Mouse (Mus musculus): ENCODE measurements at regions not wholly inside any gene's neighbourhood (a gene's known extent, or its start where the extent isn't known, plus 50 kb on each side); places are given as distances from the start of the nearest gene placed in this dataset.
"Not testable (repeated sequence)": the region's sequence is repeated elsewhere in the genome, so short reads cannot be mapped to it uniquely, and the experiment has no call there.

DNA sequence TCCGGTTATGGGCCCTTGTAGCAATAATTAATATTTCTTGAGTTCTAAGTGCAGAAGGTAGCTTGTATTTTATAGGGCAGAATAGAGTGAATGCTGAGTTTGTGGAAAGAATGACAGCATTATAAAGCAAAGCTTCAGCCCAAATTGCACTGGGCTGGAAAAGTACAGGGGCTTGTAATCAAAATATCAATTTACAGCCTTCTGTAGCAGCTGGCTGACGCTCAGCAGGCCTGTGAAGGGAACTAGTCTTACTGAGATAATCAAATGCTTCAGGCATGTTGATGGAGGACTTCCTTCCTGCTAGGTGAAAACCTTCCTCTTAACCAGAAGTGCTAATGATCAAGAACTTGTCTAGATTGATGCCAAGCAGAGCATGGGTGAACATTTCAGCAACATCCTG is 257.9 kb upstream of the Sdr16c6 start:
- no peak for DNase-seq (ENCODE audit: low spot score in 2 of 2)

DNA sequence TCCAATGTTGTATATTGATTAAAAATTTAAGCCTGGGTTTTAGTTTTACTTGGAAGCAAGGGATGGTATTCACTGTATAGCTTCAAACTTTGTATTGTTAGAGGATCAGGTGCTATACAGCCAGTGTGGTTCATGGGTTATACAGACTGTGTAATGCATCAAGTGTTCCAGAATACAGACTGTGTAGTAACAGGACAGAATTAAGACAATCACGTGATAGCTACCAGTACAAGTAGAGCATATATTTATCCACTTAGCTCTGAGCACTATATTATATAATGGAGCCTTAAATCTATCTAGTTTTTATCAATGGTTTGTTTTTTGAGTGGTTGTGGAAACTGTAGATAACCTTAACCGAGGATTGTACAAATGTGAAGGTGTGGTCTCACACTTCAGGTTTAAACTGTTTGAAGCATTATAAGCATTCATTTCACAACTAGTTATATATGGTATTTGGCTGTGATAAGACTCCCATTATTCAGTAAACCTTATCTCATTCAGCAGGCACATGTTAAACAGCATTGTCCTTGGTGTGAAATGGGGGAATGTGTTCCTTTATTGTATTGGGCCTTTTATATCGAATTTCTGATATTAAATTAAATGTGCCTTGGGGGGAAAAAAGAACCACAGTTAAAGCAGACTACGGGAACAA is 256.3 kb upstream of the Sdr16c6 start:
- DNase-seq (ENCODE audit: low spot score in 2 of 2): no peak

DNA sequence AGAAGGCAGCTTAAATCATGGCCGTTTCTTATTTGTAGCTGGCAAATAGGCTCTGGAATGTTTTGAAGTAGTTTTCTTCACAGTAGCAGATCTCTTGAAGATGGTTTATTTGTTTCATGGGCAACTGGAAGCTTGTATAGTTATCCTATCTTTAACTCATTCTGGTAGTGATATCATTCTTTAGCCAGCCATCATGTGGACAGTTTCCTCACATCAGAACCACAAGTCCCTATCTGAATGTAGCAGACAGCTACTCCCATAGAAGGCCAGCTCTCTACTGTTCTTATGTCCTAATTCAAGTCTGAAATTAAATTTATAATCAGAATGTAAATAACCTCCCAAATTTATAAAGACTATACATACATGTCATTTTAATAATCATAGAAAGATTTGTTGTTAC is 253.8 kb upstream of the Sdr16c6 start:
- no peak for DNase-seq (ENCODE audit: low spot score in 2 of 2)

DNA sequence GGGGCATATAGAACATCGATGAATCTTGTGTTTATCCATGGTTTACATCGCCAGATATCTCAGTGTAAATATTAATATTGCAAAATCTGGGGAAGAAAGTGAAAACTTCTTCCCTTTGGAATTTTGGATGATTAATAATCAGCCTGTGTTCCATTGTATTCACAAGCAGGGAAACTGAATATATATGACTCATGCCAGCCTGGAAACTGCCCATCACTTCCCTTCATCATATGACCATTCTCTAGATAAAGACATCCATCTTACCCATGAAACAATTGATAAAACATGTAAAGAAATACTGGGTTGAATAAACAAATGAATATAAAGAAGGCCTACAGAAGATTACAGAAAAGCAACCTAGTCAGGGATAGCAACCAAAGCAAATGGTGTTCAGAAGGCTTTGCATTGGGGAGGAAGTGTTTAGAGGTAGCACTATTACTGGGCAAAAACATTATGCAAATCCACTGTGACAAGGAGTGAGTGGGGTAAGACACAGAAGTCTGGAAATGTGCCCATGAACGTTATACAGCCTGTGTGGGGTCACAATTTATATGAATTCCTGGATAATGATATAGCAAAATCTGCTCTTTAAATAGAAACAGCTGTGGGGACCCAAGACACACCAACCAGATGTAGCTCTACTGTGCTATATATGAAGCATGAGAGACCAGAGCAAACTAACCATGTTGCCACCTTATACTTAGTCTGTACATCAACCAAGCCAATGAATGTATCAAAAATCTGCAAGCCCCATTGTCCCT is 238.5 kb upstream of the Sdr16c6 start:
- DNase-seq (ENCODE audit: low spot score in 2 of 2): no peak

DNA sequence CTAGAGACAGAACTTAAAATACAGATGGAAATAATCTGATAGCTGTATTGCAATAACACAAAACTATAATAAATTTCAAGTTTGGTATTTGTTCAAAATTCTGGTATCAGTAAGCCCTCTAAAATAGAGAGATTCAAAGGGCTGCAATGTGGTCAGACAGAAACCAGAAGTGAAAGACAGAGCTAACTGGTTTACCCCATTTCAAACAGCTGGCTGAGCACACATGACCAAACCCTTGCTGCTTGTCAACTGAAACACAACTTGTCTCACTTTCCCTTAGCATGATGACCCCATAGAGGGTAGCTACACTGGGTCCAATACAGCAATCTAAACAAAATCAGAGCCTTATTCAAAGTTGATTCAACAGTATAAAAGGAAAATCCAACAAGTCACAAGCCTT is 234.2 kb upstream of the Sdr16c6 start:
- no peak for DNase-seq (ENCODE audit: low spot score in 2 of 2)

DNA sequence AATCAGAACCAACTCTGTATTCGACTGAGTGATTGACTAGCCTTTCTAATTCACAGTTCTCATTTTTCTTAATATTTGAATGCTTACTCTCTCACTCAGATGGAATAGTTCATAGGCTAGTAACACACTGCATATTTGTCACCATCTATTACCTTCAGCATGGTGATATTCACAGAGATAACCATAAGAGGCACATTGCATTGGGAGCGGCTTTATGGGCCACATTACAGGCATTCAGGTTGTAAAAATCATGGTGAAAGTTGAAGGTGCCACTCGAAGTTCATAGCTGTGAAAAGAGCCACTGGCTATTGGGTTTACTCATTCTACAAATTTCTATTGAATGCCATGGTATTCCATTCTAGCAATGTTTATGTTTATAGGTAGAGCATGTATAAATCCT is 229.6 kb upstream of the Sdr16c6 start:
- DNase-seq (ENCODE audit: low spot score in 2 of 2): no peak

DNA sequence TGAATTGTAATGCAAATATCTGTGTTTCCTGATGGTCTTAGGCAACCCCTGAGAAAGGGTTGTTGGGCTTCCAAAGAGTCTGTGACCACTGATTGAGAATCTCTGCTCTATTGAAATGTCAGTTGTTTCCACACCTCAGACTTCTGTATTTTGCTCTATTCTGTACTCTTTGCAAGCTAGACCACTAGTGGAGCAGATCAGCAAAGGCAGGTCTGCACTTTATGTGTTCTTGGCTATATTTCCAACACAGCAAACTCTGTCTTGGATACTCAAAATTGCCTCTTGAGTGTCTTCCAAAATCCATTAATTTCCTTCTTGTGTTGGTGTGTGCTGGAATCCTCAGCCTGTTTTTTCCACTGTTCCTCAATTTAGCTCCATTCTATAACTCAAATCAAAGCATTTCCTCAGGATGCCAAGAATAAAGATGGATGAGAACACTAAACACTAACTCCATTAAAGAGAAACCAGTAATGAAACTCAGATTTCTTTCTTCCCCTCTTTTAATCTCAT is 228.5 kb upstream of the Sdr16c6 start:
- DNase-seq (ENCODE audit: low spot score in 2 of 2): no peak

DNA sequence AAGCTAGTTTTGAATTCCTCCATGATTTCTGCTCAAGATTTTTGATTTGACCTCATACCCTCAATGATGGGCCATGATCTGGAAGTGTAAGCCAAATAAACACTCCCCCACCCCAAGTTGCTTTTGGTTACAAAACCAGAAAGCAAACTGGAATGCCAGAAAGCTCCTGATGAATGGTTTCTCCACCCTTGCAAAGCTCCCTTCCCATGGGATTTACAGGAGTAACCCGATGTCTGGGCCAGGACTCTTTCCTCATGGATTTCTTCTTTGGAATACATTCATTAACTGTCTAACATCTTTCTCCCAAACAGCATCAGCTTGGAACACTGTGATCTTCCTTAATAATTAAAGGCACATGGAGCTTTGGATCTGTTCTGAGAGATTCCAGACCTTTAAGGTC is 227.3 kb upstream of the Sdr16c6 start:
- no peak for DNase-seq (ENCODE audit: low spot score in 2 of 2)

DNA sequence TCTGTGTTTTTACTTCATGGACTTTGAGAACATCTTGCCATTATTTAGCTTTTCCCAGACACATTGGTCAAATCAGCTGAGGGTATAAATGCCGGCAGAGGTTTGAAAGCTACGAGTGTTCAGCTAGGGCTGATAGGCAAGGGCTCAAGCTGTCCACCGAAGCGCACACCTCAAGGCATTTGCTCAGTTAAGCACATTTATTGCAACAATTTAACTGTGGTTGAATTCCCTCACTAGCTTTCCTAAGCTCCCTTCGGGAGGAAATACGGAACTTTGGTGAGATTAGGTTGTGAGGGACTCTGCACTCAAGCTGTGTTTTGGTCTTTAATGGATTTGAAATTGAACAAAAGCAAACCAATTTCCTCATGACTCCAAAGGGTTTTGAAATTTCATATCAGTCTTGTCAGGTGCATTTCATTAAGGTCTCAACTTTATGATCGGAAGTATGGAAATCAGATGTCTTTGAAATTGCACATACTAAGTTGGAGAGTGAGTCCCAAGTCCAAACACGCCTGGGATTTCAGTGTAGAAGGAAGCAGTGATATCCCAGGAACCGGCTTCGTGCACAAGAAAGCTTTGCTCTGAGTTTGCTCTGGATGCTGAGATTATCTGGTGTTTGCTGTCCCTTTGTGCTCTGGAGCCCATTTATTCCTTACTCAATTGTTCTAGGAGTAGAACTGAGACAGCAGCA is 223.0 kb upstream of the Sdr16c6 start:
- DNase-seq (ENCODE audit: low spot score in 2 of 2): no peak

DNA sequence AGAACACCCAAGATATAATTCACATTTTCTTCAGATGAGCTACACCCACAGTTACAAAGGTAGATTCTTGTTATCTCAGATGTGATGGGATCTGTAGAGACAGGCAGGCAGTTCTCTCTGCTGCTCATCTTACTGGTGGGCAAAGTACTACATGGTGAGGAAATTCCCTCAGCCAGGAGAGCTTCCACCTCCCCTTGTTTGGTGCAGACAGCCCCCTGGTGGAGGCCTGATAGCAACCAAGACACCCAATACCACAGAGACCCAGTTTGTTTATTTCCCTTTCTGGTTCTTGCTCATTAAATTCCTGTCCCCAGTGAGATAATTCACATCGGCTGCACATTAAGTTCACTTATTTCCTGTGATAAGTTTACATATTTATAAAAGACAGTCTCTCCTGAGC is 222.3 kb upstream of the Sdr16c6 start:
- DNase-seq (ENCODE audit: low spot score in 2 of 2): no peak

DNA sequence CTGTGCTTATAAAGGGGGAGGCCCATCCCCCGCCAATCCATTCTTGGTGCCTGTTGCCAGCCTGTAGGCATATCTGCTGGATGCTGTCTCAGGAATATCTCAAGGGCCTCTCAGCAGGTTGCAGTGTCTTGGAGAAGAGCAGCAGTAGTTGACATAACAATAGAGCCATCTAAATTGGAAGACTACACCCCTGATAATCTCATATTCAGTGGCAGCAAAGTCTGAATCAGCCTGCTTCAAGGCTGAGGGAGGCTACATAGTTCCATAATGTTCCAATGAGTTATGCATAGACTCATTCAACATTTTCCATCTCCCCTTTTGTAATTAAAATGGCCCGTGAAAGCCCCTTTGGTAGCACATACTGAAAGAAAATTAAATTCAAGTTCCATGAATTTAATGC is 172.3 kb upstream of the Sdr16c6 start:
- DNase-seq (ENCODE audit: low spot score in 2 of 2): no peak

DNA sequence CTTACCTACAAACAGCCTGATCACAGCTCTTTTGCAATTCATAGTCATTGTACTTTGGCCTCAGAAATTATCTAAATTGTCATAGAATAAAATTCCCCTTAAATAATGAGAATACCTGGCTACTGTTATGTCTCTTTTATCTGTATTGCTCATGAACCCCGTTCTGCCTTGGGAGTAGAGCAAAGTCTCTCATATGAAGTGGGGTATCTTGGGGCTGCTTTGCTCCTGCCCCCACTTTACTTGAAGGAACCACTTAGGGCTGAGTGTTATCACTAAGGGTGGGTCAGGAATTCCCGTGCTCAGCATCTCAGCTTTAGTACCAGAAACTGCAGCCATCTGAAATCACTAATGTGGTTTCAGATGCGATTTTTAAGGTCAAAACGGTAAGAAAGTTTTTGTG is 170.3 kb upstream of the Sdr16c6 start:
- DNase-seq (ENCODE audit: low spot score in 2 of 2): no peak

DNA sequence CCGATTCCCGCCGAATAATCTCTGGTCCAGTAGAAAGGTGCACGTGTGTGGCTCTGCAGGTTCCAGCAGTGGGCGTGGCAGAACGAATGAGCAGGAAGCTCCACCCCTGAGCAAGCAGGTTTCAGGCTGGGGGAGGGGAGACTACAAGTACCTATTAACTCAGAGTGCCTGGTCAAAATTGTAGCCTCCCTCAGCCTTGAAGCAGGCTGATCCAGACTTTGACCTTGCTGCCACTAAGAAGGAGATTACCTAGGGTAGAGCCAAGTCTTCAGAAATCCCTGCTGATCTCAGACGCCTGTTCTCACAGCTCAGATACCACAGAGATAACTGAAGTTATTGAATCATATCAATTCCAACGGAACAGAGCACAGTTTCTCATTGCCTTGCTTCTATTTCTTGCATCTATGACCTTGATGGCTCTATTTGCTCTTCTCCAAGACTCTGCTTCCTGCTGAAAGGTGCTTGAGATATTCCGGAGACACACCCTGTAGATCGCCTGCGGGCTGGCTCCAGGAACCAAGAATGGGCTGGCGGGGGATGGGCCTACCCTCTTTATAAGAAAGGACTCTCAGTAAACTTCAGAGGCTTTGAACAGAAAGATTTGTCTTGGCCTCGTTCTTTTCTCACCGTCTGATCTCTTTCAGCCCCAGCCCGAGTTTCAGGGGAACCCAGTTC is 165.1 kb upstream of the Sdr16c6 start:
- not testable (repeated sequence) for DNase-seq (ENCODE audit: low spot score in 2 of 2)

DNA sequence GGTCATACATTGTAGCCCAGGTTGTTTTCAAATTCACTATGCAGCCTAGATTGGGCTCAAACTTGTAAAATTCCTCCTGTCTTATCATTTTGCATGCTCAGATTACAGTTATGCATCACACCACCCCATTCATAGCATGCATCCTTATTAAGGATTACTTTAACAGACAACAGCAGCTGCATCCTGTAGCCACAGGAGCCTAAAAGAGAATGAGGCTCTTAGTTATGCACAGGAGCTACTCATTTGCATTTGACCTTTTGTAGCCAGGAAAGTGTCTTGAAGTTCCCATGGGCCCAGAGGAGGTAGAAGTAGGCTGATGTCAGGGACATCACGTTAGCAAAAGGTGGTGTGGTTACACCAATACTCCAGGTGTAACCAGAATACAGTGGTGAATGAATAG is 148.9 kb upstream of the Sdr16c6 start:
- DNase-seq (ENCODE audit: low spot score in 2 of 2): no peak

DNA sequence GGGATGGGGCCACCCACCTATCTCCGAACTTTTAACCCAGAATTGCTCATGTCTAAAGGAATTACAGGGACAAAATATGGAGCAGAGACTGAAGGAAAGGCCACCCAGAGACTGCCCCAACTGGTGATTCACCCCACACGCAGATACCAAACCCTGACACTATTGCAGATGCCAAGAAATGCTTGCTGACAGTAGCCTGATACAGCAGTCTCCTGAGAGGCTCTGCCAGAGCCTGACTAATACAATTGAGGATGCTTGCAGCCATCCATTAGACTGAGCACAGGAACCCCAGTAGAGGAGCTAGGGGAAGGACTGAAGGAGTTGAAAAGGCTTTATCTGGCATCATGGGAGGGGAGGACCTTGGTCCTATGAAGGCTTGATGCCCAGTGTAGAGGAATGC is 142.4 kb upstream of the Sdr16c6 start:
- DNase-seq (ENCODE audit: low spot score in 2 of 2): no peak

DNA sequence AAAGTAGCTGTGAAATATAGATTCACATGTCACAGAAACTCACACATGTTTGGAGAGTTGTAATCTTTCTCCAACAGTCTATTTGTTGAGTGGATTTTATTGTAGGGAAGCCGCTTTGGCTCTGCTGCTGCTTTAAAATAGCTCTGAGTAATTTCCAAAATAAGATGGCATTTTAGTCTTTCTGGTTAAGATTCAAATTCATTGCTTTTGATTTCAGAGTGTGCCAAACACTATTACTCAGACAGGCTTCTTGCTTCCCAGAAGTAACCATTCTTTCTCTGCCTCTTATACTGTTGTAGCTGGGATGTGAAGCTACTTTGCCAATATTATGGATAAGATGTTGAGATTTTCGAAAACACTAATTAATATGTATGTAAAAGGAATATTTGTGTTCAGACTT is 134.6 kb upstream of the Sdr16c6 start:
- DNase-seq (ENCODE audit: low spot score in 2 of 2): no peak

DNA sequence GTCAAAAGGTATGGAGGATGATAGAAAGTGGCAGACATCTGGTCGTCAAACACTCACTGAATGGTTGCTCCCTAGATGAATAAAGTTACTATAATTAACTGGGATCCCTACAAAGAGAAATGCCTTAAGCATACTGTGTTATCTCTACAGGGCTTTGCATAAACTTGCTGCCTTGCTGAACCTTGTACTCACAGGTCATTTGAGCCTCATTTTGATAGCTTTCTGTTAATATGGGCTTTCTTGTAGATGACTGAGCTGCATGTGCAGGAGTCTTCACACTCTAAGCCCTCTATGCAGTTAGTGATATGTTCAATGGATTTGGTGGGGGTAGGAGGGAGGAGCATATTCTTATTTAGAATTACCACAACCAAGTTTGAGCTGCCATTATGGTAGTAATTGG is 127.8 kb upstream of the Sdr16c6 start:
- DNase-seq (ENCODE audit: low spot score in 2 of 2): no peak

DNA sequence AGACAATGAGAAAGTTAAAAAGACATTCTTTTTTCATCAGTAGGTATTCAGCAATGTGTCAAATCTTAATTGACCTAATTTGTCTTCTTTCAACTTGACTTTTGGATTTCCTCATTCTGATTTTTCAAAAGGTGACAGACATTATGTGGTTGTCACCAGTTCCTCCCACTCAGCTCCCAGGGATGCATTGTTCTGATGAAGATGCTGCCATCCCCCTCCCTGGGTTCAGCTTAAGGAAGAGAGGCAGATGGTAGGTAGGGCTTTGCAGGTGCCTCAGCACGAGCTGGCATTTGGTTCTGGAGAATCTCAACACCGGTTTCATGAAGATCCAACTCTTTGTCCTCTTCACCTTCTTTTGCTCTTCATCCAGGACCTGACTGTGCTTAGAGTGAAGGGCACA is 122.0 kb upstream of the Sdr16c6 start:
- DNase-seq (ENCODE audit: low spot score in 2 of 2): no peak

DNA sequence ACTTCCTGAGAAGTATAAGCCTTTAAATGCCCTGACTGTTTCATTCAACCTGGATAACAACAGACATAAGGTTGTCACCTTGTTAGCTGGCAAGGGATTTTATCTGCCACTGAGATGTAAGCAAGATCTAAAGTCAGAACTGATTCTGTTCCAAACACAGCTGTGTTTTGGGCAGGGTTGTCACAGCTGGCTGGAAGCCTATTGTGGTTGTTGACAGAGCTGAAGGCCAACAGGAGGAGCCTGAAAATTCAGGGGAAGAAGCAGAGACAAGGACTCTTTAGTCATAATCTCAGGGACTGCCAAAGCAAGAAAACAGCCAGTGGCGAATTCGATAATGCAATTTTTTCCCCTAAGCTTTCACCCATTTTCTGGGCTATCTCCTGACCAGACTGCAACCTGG is 118.5 kb upstream of the Sdr16c6 start:
- no peak for DNase-seq (ENCODE audit: low spot score in 2 of 2)

DNA sequence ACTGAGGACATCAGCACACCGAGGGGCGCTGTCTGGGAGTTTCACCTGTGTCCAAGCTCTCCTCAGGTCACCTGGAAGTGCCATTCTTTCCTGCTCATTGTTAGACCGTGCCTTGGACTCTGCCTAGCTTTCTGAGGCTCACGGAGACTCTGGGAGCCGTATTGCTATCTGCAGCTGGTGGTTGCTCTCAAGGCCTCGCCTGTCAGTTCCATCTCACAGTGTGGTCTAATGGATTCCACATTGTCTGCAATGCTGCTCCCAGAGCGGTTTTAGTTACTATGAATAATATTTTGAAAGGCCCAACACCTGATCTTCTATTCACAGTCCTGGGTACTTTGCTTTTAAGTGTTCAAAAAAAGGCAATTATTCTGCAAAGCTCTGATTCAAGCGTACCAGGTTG is 117.9 kb upstream of the Sdr16c6 start:
- no peak for DNase-seq (ENCODE audit: low spot score in 2 of 2)
